Mouse (Mus musculus) regulatory T cell (primary cell): ENCODE measurements around the gene Olfr1216.
"Not testable (repeated sequence)": the region's sequence is repeated elsewhere in the genome, so short reads cannot be mapped to it uniquely, and the experiment has no call there.

Source experiments
- in situ Hi-C: fragments of 300-600 bp; cut with MboI, MseI; formaldehyde crosslinking; loops from one replicate; pipeline ENCODE4 v1.15.1; 2025; ENCODE audit warnings: high pct_unique_total_duplicates

The Olfr1216 gene

DNA sequence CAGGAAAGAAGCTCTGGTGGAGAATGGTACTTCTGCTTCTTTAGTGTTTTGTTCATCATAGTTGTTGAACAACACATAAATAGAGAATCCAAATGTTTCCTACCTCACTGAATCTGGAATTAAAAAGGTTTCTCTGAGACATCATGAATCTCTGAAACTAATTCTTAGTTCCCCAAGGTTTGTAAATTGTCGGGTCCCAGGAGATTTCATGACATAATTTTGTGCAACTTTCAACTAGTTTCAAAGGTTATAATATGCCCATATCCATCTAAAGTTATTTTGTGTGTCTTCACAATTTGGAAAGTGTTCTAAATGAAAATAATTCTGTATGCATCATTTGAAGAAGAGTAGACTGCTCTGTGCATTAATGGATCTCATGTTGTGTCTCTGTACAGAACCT lies at the start of gene Olfr1216:
TSS of gene Olfr1216 (minus strand) at position 101 of the 400 bp plus-strand sequence.
- in situ Hi-C loops, result no loop called here

DNA sequence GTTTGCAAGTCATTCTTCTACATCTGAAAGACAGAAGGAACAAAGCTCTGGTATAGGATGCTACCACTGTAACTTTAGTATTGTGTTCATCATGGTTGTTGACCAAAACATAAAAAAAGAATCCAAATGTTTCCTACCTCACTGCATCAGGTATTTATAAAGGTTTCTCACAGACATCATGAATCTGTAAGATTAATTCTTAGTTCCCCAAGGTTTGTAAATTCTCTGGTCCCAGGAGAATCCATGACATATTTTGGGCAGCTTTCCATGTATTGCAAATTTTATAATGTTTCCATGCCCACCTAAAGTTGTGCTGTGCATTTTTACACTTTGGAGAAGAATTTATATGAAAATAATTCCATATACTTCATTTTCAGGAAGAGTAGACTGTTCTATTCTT lies 42.9 kb upstream of the Olfr1216 start, which contains the start of gene Olfr1218:
TSS of gene Olfr1218 (minus strand) at position 101 of the 400 bp plus-strand sequence.
- in situ Hi-C loops, result no loop called here

DNA sequence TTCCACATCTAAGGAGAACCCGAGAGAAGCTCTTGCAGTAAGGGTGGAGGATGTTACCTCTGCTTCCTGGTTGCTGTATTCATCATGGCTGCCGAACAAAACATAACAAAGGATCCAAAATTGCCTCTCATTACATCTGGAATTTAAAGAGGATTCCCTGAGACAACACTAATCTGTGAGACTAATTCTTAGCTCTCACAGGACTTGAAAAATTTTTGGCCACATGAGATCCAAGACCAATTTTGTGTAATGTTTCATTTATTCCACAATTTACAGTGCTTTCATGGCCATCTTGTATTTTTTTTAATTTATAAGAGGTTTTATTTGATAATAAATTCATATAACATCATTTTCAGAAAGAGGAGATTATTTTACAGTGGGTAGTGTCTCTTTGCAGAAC lies 13.8 kb upstream of the Olfr1216 start, which contains the start of gene Olfr1217:
TSS of gene Olfr1217 (minus strand) at position 101 of the 400 bp plus-strand sequence.
- in situ Hi-C loops, result no loop called here

GRCm38 (mm10) chr2:89021436-89021835 lies 3.3 kb upstream of the Olfr1216 start:
- in situ Hi-C loops, result not testable (repeated sequence)

- in situ Hi-C loops, result no loop called here
Measured at GRCm38 (mm10) chr2:89006873-89007272, 11.3 kb downstream of the Olfr1216 start, which contains the start of gene Olfr1215. Olfr1215 (minus strand) TSS chr2:89006973.

DNA sequence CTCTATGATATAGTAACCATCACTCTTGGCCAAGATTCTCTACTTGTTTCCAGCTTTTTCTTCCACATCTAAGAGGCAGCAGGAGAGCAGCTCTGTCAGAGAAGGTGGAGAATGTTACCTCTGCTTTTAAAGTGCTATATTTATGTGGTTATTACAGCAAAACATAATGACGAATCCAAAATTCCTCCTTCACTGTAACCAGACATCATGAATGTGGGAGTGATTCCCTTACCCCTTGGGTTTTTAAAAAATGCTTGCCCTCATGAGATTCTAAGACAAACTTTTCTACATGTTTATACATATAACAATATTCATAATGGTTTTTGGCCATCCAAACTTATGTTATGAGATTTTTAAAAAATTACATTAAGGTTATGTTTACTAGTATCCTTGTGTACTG lies 25.6 kb downstream of the Olfr1216 start, which contains the start of gene Olfr1214:
TSS of gene Olfr1214 (minus strand) at position 101 of the 400 bp plus-strand sequence.
- in situ Hi-C loops, result no loop called here

DNA sequence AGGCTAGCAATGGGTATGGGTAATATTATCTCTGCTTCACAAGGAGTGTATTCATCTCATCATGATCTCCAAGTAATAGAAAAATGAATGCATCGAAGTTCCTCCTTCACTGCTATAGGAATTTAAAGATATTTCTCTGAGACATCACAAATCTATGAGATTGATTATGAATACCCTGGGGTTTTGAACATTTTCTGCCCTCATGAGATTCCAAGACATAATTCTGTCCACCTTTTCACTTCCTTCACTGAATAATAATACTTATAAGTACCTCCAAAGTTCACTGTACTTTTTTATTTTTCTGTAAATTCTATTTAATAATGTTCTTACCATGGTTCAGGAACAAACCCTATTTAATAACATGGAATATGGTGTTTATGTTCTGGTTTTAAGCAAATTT lies 38.0 kb downstream of the Olfr1216 start, which contains the start of gene Gm13762:
TSS of gene Gm13762 (minus strand) at position 101 of the 400 bp plus-strand sequence.
- in situ Hi-C loops, result no loop called here
